Mouse (Mus musculus) liver, embryonic 14.5 days (tissue): Measurements from ENCODE around the gene Tas1r2.

Source experiments
- CTCF ChIP-seq: IDR thresholded peaks from 2 replicates; pipeline ENCODE4 v1.5.1; 2016; ENCODE audit warnings: antibody characterized with exemption, low read depth, control low read depth
- EP300 ChIP-seq: IDR thresholded peaks from 2 replicates; pipeline ENCODE4 v1.6.1; 2016; ENCODE audit warnings: antibody characterized with exemption, low read depth

DNA sequence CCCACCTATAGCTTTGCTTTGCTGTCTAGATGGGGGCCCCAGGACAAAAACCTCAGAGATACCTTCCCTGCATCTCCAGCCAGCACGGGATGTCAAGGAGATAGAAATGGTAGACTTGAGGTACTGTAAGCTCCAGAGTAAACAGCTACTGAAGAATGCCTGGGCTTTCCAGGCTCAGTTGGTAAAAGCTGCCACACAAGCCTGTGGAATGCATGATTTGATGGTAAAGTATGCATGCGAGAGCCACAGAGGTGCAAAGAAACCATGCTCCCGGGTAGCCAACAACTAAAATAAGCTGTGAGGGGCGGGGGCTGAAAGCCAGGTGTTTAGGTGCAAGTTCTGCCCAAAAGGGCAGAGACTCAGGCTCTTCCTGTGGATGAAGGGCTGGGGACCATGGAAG lies 49.6 kb downstream of the Tas1r2 start:
- TF ChIP-seq CTCF (no peak), EP300 (no peak)
